Mouse (Mus musculus) gastrocnemius, postnatal 36 days (tissue): ENCODE measurements around the gene Trim60. TPM values are rescaled to one million over a fixed set of nuclear protein-coding genes. Genes with fewer than 3 reads are reported as not detected.

Experiments
- DNase-seq, 2 experiments: peaks; one replicate each; pipeline ENCODE4 v3.0.0; 2022
- intact Hi-C: fragments of 180-260 bp; cut with DNase I; formaldehyde crosslinking; loops from one replicate; pipeline ENCODE4 v1.15.1; 2025
- total RNA-seq, 2 experiments: library from RNA; stranded (reverse); gene quantifications; 2 replicates each; pipeline ENCODE4 v1.2.3; 2021

The Trim60 gene
- total RNA-seq, 2 experiments from 2014 or later = not detected

GRCm38 (mm10) chr8:64998806-64999365 is 19.5 kb downstream of the Trim60 start:
- intact Hi-C loops = no loop called here

DNA sequence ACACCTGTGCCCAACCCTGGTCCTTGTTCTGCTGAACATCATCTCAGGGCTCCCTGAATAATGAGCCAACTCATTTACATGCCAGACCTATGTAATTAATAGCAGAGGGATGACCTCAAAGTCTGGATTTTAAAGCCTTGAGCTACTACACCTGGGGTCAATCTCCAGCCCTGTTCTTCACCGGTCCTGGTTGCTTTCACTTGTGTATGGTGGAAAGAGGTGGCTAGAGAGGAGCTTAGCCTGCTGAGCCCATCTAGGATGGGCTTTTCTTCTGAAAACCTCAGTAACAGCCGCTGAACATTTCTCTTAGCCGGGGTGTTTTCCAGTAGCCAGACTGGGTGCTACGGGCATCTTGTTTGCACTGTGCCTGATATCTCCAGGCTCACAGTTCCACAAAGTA is 30.7 kb downstream of the Trim60 start, which contains the start of gene Trim75:
Trim75 (minus strand) TSS at position 101 of the 400 bp plus-strand sequence.
- DNase-seq = no peak

More at GRCm38 (mm10) chr8:64998806-64999365, 19.5 kb downstream of the Trim60 start:
- no peak for DNase-seq

GRCm38 (mm10) chr8:64983150-64983897 is 35.1 kb downstream of the Trim60 start:
- intact Hi-C loops = no loop called here
- no peak for DNase-seq

More for the DNA sequence above, 30.7 kb downstream of the Trim60 start, which contains the start of gene Trim75:
- intact Hi-C loops = no loop called here

DNA sequence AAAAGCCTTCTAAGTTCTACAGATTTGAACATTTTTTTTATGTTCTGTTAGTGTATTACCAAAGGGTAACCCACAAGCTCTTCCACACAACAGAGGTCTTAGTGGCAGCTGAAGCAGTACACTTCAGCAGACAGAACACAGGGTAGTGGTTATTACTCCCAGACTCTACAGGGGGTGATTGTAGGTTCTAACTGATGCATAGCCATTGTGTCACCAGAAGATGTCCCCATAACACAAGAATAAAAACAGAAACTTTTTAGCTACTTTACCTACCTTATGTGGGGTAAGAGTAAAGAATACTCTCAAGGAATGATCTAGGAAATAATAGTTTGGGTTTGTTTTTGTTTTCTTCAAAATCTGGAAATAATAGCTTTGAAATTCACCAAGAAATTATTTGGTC is 55.5 kb downstream of the Trim60 start:
- intact Hi-C loops = no loop called here
- DNase-seq = no peak

GRCm38 (mm10) chr8:64959025-64959424 is 59.4 kb downstream of the Trim60 start:
- no peak for DNase-seq
- intact Hi-C loops = no loop called here

DNA sequence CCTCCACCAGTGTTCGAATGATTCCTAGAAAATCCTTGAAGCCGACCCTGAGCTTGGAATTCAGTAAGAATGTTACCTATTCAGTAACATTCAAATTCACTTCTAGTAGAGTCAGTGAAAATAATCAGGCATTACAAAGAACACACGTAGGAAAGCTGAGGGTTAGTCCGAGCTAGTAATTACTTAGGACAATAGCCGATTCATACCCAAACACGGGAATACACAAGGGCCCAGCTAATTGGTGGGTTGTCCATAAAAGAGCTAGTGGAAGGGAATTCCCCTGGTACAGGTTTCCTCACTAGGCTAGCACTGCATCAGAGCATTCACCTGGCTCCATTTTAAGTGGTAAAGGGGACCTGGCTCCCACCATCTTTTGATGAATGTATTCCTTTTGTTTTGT is 66.3 kb downstream of the Trim60 start:
- intact Hi-C loops = no loop called here
- DNase-seq = no peak

Other genes starting within 250 kb of the Trim60 start
- 1 to 10 TPM; 4.8 to 8.3 TPM for gene Klhl2, start 168.6 kb downstream of the Trim60 start, total RNA-seq
- 10 to 100 TPM; 14.7 to 17.3 TPM for gene Tmem192, start 71.4 kb downstream of the Trim60 start, total RNA-seq
- not detected for gene Trim75, start 30.8 kb downstream of the Trim60 start, total RNA-seq
- not detected for gene Trim61, start 61 bp downstream of the Trim60 start, total RNA-seq
- not detected for gene Apela, start 18.8 kb upstream of the Trim60 start, total RNA-seq
- gene Gm10663, start 56.4 kb upstream of the Trim60 start, total RNA-seq = not detected
- gene BC030870, start 111.0 kb upstream of the Trim60 start, total RNA-seq = not detected